Mouse (Mus musculus): ENCODE data around the gene Gm9999.

- TF ChIP-seq SRF (IDR thresholded peaks at IDR 0.05; ENCODE audit: control insufficient read depth, insufficient read length, low read depth) (no peak), POLR2A (IDR thresholded peaks at IDR 0.05; ENCODE audit: insufficient read length, low read depth) (no peak), MAX (IDR thresholded peaks at IDR 0.05; ENCODE audit: low read depth) (no peak), TCF12 (IDR thresholded peaks at IDR 0.05; ENCODE audit: insufficient read depth, poor library complexity, severe bottlenecking) (no peak), CEBPB (IDR thresholded peaks at IDR 0.05; ENCODE audit: insufficient read depth, poor library complexity, severe bottlenecking) (no peak), USF1 (IDR thresholded peaks at IDR 0.05; ENCODE audit: low read depth) (no peak), E2F4 (IDR thresholded peaks at IDR 0.05; ENCODE audit: insufficient read depth) (no peak)
Measured at GRCm38 (mm10) chr7:47035426-47035825, 52.0 kb downstream of the Gm9999 start.

All from myocyte (in vitro differentiated cells).